Mouse (Mus musculus): ENCODE results near the gene Fblim1.
A peak's percentile ranks its signal among the peaks of the same experiment; 100 is the strongest.
"Not testable (repeated sequence)": the region's sequence is repeated elsewhere in the genome, so short reads cannot be mapped to it uniquely, and the experiment has no call there.

The Fblim1 gene

DNA sequence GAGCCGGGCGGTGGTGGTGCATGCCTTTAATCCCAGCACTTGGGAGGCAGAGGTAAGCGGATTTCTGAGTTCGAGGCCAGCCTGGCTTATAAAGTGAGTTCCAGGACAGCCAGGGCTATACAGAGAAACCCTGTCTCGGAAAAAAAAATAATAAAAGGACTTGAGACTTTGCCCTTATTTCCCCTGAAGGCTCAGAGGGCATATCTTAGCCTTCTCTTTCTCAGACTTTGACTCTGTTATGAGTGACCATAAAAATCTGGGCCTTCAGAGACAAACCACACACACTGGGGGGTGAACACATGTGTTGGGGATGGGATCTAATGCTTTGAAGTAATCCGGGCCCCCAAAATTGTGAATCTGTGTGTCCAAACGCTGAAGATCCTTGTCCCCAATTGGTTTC lies 38.7 kb downstream of the Fblim1 start:
- DNase-seq (ENCODE audit: low spot score), result not testable (repeated sequence)

DNA sequence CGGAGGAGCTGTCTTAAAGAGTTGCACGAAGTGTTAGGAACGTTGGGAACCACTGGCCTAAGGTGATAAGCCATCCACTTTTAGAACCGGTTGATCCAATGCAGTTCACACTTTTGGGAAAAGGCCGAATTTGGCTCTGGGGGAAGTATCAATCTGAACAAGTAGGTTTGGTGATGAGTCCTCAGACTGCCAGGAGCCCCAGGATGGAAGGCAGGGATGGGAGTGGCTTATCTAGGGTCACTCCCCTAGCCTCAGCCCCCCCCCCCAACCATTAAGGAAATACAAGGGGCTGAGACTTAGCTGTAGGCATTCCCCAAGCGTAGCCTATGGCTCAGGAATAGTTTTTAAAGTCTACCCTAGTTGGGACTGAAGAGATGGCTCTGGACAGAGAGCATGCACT lies 39.7 kb downstream of the Fblim1 start:
- DNase-seq (ENCODE audit: low spot score), result no peak

DNA sequence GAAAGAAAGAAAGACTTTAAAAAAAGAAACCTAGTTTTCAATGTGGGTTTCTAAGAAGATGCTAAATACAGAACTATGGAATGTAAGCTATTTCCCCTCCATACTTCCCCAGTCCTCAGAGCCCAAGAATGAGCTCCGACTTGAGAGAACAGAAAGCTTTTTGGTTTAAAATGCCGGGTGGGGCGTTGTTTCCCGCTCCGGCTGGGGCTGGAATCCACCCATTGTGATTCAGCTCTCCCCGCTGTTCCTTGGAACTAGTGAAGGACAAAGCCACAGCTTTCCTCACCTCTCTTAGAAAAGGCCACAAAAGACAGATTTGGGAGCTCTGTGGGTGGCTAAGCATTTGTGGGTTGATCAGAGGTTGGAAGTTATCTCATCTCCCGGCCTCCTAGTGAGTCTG lies 40.6 kb downstream of the Fblim1 start:
- DNase-seq (ENCODE audit: low spot score), result no peak

DNA sequence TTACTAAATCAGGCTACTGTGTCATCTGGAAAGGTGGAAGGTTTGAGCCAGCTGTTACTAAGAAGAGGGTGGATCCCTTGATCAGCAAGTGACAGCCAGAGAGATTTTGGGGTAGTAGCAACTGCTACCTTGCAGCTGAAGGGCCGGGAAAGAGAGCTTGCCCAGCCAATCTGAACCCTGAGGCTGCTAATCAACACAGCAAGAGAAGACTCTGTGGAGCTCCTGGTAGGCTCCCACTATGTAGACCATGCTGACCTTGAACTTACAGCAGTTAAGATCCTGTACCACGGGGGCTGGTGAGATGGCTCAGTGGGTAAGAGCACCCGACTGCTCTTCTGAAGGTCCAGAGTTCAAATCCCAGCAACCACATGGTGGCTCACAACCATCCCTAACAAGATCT lies 41.2 kb downstream of the Fblim1 start:
- DNase-seq (ENCODE audit: low spot score), result no peak

DNA sequence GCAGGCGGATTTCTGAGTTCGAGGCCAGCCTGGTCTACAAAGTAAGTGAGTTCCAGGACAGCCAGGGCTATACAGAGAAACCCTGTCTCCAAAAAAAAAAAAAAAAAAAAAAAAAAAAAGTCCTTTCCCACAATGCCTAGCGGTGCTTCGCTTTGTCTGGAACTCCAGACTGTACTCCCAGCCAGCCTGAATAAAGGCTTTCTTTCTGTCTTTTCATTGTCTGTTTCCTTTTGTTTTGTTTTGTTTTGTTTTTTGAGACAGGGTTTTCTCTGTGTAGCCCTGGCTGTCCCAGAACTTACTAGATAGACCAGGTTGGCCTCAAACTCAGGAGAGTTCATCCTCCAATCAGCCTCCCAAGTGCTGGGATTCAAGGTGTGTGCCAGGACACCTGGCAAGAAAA lies 41.7 kb downstream of the Fblim1 start:
- no peak for DNase-seq (ENCODE audit: low spot score)

DNA sequence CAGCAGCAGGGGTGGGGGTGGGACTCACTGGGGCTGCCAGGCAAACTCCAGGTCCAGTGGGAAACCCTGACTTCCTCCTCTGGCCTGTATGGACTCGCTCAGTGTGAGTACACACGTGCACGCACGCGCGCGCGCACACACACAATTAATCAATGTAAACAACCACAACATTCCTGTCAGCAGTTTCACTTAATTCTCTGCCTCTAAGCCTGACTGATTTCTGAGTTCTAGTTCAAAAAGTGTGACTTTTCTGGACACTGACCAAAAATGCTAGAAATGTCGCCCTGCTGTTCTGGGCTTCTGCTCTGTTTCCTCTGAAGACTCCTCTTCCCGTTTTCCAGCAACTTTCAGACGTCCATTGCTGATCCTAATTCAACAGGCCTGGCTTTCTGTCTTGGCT lies 43.6 kb downstream of the Fblim1 start:
- no peak for DNase-seq (ENCODE audit: low spot score)

DNA sequence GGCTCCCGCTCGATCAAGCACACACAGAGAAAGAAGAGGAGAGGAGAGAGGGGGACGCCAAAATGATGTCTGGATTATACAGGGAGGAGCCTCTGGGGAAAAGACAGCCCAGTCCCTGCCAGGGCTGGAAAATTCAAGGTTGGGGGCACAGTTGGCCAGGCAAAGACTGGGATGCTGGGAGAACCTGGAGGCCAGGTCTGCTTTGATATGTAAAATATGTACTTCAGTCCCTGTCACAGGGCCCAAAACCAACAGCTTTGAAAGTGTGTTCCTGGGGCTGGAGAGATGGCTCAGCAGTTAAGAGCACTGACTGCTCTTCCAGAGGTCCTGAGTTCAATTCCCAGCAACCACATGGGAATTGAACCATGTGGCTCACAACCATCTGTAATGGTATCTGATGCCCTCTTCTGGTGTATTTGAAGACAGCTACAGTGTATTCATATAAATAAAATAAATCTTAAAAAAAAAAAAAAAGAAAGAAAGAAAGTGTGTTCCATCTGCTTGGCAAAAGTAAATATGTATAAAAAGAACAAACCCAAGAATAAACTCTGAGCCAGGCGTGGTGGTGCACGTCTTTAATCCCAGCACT lies 44.5 kb downstream of the Fblim1 start:
- not testable (repeated sequence) for DNase-seq (ENCODE audit: low spot score)

DNA sequence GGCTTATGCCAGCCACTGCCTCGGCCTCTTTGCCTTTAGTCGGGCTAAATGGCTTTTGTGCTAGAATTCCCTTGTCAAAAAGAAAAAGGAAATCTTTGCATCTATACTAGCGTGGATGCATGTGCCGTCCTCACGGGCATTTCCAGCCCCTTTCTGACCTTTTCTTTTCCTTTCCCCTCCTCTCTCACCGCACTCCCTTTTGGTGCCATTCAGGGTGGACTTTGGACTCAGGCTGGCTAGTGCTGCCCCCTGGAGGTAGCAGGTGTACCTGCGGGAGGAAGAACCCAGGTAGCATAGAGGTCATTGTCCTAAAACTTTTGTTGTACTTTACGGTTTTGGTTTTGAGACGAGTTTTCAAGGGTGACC lies 46.0 kb downstream of the Fblim1 start:
- peak; percentile 49 for DNase-seq (ENCODE audit: low spot score)

DNA sequence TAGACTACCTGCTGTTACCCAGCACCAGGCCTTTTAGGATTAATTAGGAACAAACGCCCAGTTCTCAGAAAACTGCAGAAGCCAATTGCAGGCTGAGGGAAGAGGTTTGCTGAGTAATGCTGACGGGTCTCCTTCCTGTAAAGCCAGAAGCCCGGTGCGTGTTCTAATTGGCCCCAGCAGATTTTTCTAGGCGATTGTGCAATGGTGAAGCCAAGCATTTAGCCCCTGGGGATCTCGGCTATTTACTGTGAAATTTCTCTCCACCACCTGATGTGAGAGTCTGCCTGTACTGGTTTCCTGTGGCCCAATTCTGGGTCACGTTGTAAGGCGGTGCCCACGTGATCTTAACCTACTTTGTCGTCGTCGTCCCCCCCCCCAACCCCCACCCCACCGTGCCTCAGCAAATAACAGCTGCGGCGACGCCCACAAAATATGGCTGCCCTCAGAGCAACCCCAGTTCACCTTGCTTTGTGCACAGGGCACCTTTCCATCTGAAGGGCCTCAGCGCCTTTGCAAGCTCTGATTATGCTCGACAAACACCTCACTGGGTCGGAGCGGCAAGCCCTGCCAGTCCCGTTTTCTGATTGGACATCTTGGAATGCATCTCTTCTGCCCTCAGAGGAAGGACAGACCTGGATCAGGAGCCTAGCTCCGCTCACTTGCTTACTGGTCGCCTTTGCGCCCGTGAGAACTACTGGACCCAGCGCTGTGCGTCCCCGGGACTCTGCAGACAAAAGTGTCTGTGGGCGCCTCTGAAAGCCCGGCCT lies 46.6 kb downstream of the Fblim1 start:
- DNase-seq (ENCODE audit: low spot score), result no peak

DNA sequence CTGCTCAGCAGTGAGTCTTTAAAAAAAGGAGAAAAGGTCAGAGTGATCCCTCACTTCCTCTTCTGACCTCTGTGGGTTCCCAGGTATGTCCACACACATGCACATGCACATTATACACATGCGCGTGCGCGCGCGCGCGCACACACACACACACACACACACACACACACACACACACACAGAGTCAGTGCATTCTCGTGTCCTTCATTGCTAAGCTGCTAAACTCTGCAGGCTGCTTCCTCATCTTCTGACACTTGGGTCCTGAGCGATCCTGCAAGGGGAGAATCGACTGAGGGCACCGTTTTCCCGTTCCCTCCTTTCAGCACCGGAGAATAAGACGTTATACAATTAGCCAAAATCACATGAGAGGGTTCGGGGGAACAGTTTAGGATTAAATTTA lies 47.2 kb downstream of the Fblim1 start:
- DNase-seq (ENCODE audit: low spot score), result no peak

DNA sequence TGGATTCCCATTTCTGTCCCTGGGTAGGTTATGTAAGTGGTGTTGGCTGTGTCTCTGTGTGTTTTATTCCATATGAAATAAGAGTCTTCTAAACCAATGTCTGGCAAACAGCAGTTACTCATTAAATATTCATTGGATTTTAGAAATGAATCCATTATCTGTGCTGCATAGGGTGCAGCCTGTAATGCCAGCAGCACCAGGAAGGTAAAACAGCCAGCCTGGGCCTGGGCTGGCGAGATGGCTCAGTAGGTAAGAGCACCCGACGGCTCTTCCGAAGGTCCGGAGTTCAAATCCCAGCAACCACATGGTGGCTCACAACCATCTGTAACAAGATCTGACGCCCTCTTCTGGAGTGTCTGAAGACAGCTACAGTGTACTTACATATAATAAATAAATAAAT lies 49.7 kb downstream of the Fblim1 start:
- not testable (repeated sequence) for DNase-seq (ENCODE audit: low spot score)

DNA sequence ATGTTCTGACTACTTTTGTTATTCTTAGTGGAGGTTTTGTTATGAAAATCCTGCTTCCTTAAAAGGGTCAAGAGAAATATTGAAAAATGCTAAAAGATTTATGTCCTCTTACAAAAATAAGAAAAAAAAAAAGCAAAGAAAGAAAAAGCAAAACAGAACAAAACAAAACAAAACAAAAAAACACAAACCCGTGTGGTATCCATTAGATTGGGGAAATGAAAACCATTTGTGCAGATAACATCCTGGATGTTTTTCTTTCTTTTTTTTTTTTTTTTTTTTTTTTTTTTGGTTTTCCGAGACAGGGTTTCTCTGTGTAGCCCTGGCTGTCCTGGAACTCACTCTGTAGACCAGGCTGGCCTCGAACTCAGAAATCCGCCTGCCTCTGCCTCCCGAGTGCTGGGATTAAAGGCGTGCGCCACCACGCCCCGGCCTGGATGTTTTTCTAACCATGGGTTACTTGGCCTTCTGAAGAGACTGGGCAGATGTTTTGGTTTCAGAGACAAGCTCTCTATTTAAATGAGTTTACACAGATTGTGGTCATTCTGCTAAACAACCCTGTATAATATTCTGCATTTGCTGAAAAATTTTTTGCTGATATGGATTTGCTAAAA lies 51.5 kb downstream of the Fblim1 start:
- DNase-seq (ENCODE audit: low spot score), result not testable (repeated sequence)

DNA sequence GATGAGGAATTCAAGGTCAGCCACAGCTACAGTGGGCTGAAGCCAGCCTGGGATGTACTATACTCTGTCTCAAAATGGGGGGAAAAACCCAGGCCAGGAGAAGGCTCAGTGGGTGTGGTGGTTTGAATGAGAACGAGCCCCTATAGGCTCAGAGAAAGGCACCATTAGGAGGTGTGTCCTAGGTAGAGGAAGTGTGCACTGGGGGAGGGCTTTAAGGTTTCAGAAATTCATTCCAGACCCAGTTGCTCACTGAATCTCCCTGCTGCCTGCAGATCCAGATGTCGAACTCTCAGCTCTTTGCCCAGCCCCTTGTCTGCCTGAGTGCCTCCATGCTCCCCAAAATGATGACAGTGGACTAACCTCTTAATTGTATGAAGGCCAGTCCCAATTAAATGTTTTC lies 53.4 kb downstream of the Fblim1 start:
- DNase-seq (ENCODE audit: low spot score), result no peak

DNA sequence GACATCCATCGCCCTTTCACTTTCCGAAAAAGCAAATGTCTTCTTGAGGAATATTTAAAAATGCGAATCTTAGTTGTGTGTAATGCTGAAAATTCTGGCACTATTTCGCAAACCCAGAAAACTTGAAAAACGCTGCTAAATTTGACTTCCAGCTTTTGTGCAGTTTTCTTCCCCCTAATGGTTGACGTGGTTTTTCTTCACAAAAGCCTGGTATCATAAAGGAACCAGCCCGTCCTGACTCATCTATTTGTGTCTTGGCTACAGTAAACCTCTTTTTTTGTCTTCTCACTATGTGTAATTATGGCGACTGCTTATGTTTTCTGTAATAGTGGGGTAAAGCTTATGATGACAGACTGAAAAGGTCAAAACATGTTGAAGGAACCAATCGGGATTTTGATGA lies 58.6 kb downstream of the Fblim1 start:
- DNase-seq (ENCODE audit: low spot score), result no peak

DNA sequence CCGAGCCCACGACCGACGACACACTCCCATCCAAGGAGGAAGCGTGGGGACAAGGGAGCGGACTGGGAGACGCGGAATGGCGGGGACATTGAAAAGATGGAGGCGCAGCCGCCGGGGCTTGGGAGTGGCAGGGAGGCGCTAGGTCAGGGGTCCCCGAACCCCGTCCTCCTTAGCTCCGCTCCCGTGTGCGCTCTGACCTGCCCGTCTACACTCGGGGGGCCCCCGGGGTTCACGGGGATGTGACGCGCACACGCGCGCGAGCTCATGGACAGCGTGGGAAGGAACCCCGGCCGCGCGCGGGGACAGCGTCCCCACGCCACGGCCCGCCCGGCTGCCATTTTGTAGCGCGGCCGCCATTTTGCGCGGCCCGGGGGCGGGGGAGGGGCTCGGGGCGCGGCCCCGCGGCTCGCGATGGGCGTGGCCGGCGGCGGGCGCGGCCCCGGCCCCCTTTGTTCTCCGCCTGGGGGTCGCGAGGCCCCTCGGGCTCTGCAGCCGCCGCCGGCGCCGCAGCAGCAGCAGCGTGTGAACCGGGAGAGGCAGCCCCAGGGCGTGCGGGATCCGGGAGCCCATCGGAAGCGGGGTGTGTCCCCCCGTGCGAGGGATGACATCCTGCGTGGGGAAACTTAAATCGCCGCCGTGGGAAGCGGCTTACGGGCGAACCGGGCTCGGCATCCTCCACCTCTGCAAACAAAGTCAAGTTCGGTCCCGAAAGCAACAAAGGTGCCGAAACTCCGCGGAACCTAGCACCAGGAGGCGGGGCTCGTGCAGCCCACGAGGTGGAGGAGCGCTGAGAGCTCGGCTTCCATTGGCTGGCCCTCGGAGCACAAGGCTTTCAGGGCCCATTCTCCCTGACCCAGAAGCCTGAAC lies 59.3 kb downstream of the Fblim1 start:
- peak; percentile 37 for DNase-seq (ENCODE audit: low spot score)

DNA sequence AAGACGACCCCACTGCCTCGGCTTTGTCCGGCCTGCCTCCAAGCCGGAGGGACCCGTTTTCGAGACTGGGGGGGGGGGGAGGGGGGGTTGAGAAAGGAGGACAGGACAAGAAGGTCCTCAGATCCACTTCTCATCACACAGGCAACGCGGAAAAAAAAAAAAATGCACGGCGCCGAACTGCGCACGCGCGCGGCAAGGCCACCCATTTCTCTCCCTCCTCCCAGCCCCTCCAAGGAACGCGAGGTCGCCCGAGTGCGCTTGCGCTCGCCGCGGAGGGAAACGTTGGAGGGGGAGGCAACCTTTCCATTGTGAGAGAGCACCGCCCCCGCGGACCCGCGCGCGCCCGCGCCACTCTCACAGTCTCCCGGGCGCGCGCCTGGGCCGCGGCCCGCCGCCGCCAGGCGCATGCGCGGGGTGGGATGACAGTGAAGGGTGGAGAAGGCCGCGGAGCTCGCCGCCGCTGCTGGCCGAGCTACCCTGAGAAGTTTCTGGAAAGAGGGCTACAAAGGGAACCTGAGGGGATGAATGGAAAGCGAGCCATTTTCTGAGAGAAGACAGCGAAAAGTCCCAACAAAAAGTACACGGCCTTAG lies 60.1 kb downstream of the Fblim1 start:
- peak; percentile 98 for DNase-seq (ENCODE audit: low spot score)

DNA sequence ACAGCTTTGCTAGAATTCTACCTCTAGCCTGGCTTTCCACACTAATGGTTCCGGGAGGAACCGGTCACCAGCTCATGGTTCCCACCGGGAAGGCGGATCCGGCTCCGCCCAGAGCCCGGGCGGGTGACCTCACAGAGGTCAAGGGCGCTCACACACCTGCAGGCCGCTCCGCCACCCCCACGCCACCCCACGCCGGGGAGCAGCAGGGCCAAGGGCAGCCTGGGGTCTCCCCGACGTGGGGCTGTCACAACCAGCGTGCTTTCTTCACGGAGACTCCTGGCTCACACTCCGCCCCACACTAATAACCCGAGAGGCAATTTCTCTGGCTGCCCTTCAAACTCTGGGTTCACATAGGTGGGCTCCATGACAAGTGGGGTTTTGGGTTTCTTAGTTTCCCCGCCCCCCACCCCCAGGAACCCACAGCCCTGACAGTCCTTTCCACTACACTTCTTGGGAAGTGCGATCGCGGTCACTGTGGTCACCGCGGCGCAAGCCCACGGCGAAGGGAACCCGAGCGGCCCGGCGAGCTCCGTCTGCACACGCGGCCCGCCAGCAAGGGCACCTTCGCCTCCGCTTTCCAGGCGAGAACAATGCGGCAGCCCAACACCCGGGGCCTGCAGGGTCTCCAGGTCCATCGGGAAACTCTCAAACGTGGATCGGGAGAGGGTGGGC lies 60.7 kb downstream of the Fblim1 start:
- no peak for DNase-seq (ENCODE audit: low spot score)

DNA sequence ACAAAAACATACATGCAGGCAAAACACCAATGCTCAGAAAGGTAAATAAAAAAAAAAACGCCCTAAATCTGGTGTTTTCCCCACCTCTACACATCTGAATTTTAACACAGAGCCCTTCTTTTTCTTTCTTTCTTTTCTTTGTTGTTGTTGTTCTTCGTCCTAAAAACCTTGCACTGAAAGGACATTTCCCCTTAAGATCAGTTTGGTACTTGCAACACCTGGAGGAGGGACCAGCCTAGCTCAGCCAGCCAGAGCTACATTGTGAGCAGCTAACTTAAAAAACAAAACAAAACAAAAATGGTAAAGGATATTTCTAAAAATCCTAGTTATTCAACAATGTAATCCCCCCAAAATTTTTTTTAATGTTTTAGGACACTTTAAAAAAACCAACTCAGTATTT lies 61.4 kb downstream of the Fblim1 start:
- DNase-seq (ENCODE audit: low spot score), result no peak

DNA sequence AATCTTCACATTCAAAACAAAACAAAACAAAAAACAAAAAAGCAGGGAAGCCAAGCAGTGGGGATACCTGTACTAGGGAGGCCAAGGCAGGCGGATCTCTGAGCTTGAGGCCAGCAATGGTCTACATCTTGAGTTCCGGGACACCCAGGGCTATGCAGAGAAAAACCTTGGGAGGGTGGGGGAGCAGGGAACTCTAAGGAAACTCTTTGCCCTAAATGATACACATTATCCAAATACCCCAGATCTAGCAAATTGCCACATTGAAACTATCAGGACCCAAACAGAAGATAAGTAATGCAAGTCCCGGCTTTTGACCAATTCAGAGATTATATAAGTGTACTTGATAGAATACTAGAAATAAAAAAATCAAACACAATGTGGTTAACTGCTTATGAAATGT lies 62.3 kb downstream of the Fblim1 start:
- DNase-seq (ENCODE audit: low spot score), result no peak

DNA sequence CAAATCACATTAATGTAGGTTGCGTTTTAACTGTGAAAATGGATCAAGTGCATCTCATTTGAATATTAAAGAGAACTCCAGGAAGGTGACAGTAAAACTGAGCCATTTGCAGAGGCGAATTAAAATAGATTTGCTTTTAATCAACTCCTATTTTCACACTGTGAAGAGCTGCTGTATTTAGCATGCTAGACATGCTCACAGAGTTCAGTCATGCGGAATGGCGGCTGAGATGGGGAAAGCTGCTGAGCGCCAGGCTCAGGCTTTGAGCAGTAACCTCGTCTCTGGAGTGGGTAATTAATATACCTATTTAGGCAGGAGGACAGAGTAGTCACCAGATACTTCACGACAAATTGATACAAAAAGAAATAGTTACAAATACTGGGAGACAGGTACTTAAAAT lies 64.0 kb downstream of the Fblim1 start:
- no peak for DNase-seq (ENCODE audit: low spot score)

DNA sequence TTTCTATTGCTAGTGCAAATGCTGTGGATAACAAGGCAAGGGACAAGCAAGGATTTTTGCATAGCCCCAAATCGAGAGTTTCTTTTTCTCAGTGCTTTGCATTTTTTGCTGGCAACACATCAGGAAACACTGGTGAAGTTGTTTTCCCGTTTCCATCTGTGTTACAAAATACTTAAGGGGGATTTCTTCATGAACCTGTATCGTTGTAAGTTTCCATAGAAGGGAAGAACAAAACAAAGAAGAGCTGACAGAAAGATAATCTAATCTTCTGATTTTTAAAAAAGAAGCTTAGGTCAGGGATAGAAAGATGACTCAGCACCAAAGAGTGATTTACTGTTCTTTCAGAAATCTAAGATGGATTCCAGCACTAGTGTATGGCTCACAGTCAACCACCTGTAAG lies 65.1 kb downstream of the Fblim1 start:
- DNase-seq (ENCODE audit: low spot score), result no peak
